Mouse (Mus musculus) urinary bladder, postnatal 4 days (tissue): Measurements from ENCODE around the gene Orc4.
A peak's percentile ranks its signal among the peaks of the same experiment; 100 is the strongest.
"Not testable (repeated sequence)": the region's sequence is repeated elsewhere in the genome, so short reads cannot be mapped to it uniquely, and the experiment has no call there.

Source experiments
- DNase-seq, 2 experiments: peaks; one replicate each; pipeline ENCODE4 v3.0.0; 2021 to 2022; ENCODE audit warnings: low spot score in 2 of 2

The Orc4 gene

DNA sequence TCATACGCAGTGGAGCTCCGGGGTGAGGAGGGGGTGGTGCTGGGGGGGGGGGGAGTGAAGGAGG lies at the start of gene Orc4:
Gene Orc4 (minus strand): TSS at position 26 of the 64 bp plus-strand sequence.
- DNase-seq = no peak

DNA sequence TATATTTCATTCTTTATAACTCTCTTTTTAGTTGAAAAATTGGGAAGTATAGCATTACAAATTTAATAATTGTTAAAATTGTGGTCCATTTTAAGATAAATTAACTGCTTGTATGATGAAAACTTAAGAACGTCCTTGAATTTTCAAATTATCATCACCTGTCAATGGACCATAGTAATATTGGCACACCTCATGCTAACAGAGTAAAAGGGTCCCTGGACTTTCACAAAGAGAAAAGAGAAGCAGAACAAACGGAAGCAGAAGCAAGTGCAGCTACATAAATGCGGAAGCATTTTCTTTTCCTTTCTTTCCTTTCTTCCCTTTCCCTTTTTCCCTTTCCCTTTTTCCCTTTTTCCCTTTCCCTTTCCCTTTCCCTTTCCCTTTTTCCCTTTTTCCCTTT lies 40.2 kb upstream of the Orc4 start:
- no peak for DNase-seq

DNA sequence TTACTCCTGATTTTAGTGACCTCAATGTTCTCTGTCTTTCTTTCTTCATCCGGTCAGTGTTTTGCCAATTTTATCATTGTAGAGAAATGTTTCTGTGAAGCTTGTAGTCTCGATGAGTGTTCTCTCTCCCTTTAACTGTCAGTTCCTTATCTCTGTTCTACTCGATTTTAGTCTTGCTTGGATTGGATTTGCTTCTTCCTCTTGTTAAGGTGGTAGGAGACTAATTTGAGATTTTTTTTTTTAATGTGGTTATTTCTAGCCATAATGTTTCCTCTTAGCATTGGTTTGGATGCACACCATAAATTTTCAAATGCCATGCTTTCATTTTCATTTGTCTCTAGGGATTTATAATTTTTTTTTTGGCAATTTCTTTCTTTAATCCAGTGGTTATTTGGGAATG lies 28.8 kb upstream of the Orc4 start:
- no peak for DNase-seq

DNA sequence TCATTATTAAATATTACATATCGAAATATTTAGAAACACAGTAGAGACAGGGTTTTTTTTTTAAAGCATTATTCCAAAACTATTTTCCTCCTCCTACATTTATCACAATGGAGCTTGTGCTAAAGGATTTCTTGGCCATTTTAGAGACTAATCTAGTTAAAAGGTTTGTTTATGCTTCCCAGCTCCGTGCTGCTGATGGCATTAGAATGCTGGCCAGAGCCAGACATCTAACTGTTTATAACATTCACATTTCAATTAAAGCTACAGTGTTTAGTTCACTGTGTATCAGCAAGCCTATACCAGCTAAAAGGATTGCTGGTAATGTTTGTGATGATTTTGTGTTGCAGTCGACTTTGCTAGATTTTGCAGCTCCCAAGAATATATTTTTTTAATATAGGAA lies 6.5 kb upstream of the Orc4 start:
- DNase-seq = no peak

DNA sequence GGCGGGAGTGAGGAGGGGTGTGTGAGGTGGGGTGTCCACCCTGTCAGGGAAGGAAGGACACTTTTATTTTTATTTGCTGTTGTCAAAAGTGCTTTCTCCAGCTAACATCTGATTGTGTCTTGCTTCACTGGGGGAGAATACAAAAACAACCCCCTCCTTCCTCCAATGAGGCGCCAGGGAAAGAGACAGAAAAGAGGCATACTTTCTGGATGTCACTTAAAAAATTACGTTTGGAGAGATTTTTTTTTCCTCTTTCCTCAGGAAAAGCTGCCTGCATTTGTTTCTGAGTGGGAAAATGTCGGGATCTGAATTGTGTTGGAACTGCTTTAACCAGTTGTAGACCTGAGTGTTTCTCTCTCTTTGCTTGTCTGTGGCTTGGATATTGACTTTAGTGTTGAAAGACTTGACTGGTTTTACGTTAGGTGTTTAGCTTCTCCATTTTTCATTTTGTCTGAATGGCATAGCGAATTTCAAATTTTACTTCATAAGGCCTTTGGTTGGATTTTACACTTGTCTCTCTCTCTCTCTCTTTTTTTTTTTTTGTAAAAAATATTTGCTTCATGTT lies 321 bp upstream of the Orc4 start:
- DNase-seq = no peak

DNA sequence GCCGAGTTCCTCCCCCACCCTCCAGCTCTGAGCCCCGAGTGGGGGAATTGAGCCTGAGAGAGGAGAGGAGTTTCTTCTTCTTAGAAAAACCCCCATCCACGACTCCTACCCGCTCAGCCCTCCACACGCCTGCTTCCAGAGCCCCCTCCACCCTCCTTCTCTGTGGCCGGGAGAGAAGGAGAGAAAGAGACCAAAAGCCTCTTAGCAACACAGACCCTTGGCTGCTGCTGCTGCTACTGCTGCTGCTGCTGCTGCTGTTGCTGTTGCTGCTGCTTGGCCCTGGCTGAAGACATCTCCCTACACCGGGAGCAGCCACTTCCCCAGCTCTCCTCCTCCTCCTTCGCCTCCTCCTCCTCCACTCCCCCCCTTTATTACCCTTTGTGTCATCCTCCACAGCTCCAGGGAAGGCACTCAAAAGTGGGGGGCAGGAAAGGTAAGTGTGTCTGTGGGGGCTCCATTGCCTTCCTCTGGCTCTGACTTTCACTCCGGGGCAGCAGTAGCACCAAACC lies 280 bp downstream of the Orc4 start:
- DNase-seq = peak in 1 of 2 experiments; percentile 23

DNA sequence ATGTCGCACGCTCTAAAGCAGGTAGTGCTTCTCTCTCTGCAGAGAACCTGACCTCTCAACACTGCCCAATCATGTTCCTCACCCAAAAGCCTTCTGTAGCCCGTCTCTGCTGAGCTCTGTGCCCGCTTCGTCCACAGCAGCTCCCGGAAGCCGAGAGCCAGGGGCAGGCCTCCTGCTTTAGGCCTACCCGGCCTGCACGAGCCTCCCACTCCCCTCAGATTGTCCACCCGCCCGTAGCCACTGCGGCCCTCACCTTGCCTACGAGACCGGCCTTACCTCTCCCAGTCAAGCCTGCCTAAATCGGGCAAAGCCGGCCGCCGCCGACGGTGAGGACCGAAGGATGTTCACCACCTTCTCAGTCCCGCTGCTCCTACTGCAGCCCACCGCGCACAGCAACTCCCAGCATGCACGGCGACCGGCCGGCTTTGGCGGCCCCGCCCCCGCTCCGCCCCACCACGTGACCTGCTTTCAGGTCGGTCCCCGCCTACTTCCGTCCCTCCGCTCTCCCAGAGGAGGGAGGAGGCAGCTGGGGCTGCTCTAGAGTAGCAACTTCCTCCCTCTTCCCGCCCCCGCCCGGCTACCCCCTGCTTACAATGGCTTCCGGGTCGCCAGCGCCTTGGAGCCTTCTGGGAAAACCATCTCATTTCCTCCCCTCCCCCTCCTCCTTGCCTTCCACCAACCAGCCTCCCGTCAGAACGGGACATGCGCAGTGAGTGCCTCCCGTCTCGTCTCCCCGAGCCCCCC lies 1.1 kb downstream of the Orc4 start, which contains the start of gene Mbd5:
Gene Mbd5 (plus strand): TSS at position 668 of the 744 bp plus-strand sequence.
- DNase-seq = peak; percentile 98 to 99

DNA sequence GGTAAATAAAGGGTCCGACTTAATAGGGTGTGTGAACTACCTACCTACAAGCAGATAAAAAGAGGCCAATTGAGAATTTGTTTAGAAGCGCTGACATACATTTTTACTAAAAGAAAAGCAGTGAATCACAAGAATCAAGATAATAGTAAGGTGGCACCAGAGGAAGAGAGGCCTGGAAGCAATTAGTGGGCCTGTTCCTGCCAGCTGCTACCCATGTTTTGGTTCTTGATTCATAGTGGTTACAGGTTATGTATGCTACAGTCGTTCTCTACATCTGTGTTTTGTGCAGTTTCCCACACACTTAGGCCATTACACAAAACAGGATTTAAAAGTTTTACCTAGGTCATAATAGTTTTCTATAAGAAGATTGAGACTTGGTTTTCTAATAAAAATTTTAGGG lies 2.3 kb downstream of the Orc4 start:
- DNase-seq = no peak

DNA sequence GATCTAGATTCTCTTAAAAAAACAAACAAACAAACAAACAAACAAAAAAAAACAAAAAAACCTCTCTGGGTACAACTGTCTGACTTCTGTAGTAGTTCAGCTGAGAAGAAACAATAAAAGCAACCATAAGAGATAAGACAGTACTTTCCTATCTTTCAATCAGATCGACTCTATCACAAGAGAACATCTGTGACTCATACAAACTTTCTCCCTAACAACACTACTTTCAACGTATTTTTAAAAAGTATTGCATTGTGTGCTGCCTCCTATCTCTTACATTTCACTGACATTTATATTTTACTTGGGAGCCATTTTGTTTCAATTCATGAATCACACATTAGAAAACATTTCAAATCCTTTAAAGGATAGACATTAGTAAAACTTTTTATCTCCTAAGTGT lies 15.0 kb downstream of the Orc4 start:
- no peak for DNase-seq

DNA sequence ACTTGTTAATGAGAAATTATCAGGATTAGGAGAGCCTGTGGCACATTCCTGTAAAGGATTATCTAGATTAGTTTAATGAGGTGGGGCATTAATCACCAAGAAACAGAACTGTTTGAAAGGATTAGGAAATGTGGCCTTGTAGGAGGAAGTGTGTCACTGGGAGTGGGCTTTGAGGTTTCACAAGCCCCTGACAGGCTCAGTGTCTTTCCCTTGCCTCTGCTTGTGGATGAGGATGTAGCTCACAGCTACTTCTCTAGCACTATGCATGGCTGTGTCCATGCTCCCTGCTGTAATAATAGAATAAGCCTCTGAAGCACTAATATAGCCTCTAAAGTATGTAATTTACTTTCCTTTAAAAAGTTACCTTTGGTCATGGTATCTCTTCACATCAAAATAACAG lies 34.2 kb downstream of the Orc4 start:
- no peak for DNase-seq

DNA sequence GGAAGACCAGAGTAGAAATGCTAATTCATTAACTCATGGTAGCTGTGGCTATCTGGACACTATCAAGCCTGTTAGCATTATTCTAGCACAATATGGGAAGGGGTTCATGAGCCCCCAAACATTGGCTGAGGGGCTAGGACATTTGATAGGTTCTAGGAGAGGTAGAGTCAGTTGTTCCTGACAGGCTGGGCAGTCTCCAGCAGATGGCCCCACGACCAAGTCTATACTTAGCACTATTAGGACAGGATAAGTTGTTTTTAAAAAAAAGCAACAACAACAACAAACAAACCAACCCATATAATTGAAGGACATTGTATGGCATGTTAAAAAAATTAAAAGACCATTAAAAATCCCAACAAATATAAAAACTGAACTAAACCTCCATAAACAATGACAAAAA lies 35.9 kb downstream of the Orc4 start:
- DNase-seq = no peak

DNA sequence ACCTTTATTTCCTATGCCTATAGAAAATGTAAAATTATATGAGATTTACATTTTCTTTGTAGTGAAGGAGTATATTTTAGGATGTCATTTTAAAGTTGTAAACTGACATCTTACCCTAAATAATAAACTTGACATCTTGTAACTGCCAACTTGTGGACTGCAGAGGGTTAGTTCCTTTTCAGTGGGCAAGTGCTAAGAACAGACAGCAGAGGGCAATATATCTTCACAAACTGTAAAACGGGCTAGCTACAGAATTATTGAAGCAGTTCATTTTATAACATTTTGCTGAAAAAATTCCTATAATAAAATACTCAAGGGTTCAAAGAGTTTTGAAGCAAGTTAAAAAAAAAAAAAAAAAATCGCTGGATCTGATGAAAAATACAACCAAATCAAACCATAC lies 41.2 kb downstream of the Orc4 start:
- DNase-seq = no peak

DNA sequence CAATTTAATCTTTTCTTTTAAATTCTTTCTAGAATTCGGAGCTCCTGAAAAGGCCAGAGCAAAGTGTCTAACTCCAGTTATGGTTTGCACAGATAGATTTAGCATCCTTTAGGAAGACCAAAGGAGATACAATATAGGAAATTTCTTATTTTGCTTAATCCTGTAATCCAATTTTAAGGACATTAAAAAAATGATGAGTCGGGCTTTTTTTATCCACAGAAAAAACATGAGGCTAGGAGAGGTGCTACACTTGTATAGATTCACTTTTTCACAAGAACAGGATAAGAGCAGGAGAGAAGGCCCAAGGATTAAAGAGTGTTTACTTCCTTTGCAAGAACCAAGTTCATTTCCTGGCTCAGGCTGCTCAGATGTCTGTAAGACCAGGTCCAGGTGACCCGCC lies 54.9 kb downstream of the Orc4 start:
- no peak for DNase-seq

DNA sequence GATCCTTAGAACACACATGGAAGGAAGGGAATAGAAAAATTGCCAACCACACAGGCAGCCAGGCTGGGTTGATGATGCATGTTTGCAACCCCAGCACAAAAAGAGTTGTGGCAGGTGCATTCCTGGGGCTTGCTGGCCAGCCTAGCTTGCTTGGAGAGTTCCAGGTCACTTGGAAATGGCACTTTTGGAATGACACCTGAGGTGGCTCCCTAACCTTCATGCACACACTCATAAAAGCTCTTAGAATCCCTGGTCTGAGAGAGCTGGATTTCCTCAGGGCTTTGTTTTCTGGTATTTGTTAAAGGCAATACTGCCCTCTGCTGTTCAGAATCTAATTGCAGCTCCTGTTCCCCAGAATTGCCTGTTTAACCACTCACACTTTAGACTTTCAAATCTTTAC lies 64.1 kb downstream of the Orc4 start:
- no peak for DNase-seq

DNA sequence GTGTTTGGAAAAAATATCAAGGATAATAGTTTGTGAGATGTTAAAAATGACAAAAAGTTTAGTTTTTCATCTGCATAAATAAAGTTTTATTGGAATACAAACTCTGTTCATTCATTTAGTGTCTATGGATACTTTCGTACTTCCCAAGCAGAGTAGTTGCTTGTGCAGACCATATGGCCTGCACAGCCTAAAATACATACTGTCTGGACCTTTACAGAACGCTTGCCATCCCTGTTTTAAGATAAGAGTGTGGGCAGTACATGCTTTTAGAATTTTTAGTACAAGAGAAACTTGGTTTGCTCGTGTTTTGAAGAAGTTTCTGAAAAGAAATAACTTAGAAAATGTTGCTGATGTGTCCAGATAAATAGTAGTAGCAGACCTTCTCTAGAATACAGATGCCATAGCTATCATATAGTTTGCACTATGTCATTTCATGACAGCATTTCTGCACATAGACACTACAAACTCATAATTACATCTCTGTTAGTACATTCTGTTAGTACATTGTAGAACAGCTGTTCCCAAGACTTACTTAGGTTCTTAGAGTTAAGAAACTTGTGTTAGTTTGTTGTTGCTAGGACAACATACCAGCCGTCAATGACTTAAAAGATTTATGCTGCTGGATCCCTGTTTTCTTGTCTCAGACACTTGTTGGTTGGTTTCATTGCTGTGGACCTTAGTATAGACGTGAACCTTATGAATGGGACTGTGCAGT lies 81.7 kb downstream of the Orc4 start:
- DNase-seq = no peak

DNA sequence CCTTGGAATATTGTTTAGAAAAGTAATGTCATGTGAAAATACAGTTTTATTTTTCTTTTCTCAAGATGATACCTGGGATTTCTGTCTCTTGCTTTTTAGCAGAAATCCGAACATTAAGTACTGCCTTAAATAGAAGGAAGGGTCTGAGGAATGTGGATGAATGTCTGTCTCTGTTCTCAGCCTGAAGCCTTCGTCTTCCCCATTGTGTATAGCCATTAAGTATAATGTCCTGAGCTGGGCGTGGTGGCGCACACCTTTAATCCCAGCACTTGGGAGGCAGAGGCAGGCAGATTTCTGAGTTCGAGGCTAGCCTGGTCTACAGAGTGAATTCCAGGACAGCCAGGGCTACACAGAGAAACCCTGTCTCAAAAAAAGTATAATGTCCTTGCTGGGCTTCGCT lies 84.5 kb downstream of the Orc4 start:
- DNase-seq = not testable (repeated sequence)
